Mouse (Mus musculus) brain, embryonic 14.5 days (tissue): ENCODE measurements around the gene Akap13. TPM values are rescaled to one million over a fixed set of nuclear protein-coding genes. Genes with fewer than 3 reads are reported as not detected.

ENCODE experiments used
- DNase-seq: peaks from one replicate; pipeline ENCODE4 v3.0.0-alpha.2; 2011; ENCODE audit warnings: low read depth
- CTCF ChIP-seq: fragments of 200-500 bp; IDR thresholded peaks from 2 replicates; pipeline ENCODE4 v1.5.1; 2012; ENCODE audit warnings: inconsistent platforms, mild to moderate bottlenecking, moderate library complexity, borderline replicate concordance; ENCODE audit not compliant: insufficient read depth, insufficient read length; ENCODE audit errors: extremely low read depth
- POLR2A ChIP-seq: fragments of 200-500 bp; IDR thresholded peaks from 2 replicates; pipeline ENCODE4 v1.6.1; 2012; ENCODE audit warnings: mild to moderate bottlenecking, inconsistent platforms, borderline replicate concordance; ENCODE audit not compliant: poor library complexity, insufficient read depth, insufficient read length, severe bottlenecking; ENCODE audit errors: extremely low read depth
- polyA plus RNA-seq: library from polyadenylated mRNA; depleted of rRNA; stranded (reverse); fragments of >200 nt; gene quantifications from 2 replicates; pipeline ENCODE4 v1.2.3, GENCODE M21; 2012; rRNA removed

Gene Akap13
- polyA plus RNA-seq, 1 experiment, result 11.5 TPM

DNA sequence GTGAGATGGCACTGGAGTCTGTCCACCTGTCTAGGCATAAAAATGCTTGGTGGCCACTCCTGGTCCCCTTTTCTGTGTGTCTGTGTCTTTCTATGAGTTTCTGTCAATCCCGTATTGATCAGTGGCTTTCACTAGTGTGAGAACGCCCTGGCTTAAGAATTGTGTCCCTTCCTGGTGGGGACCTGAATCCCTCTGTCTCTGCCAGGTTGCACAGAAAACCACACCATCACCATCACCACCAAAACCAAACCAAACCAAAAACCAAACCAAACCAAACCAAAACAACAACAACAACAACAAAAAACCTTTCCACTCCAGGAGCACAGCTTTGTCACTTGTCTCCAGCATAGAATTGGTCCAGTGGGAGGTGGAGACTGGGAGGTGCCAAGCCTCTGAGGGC is 337.8 kb downstream of the Akap13 start:
- DNase-seq, result no peak
- TF ChIP-seq CTCF (no peak), POLR2A (no peak)

- TF ChIP-seq CTCF (no peak), POLR2A (no peak)
These were observed 338.5 kb downstream of the Akap13 start for GRCm38 (mm10) chr7:75793654-75794335.

DNA sequence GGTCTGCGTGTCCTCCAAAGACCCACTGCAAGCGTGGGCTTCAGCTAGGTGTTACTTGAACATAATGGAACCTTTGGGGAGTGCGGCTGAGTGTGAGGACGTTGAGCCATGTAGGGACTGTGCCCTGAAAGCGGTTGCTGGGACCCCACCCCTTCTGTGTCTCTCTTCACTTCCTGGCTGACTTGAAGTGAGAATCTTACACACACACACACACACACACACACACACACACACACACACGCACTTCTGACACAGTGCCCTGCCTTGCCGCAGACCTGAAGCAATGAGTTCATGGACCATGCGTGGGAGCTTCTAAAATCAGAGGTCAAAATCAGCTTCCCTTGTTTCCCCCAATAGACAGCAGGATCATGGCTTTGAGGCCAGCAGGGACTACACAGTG is 339.8 kb downstream of the Akap13 start:
- no peak for DNase-seq
- TF ChIP-seq CTCF (no peak), POLR2A (no peak)

More at GRCm38 (mm10) chr7:75793654-75794335, 338.5 kb downstream of the Akap13 start:
- no peak for DNase-seq

GRCm38 (mm10) chr7:75796474-75796873 is 341.1 kb downstream of the Akap13 start:
- DNase-seq, result peak; percentile 27
- no peak for TF ChIP-seq POLR2A
- TF ChIP-seq CTCF, result no peak

DNA sequence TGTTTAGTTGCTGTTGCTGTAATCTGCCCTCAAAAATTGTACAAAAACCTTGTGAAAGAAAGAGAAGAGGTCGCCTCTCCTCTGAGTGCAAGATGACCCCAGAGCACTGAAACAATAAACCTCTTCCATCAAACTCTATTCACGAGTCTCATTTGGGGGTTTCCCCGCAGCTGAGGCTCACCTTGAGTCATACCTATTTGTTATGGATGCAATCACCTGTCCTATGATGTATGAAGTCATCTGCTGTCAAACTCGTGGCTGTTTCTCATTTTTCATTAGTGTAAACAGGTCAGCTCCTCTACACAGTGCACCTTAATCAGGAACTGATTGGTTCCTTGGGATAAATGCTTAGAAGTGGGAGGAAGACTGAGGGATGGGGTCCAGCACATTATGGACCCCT is 345.2 kb downstream of the Akap13 start:
- no peak for DNase-seq
- no peak for TF ChIP-seq POLR2A
- TF ChIP-seq CTCF, result no peak

- no peak for TF ChIP-seq POLR2A
- no peak for TF ChIP-seq CTCF
- no peak for DNase-seq
These were observed 345.7 kb downstream of the Akap13 start for GRCm38 (mm10) chr7:75801022-75801421.

- TF ChIP-seq CTCF (no peak), POLR2A (no peak)
- DNase-seq, result no peak
These were observed 346.5 kb downstream of the Akap13 start for GRCm38 (mm10) chr7:75801621-75802358.

GRCm38 (mm10) chr7:75802887-75803286 is 347.6 kb downstream of the Akap13 start:
- no peak for DNase-seq
- no peak for TF ChIP-seq POLR2A
- no peak for TF ChIP-seq CTCF

Other genes with a start within 250 kb of the Akap13 start
- gene Sv2b, start 146.3 kb upstream of the Akap13 start, polyA plus RNA-seq, result 4.7 and 7.0 TPM in 2 replicates